ENCODE assay signal across 34 mouse cellular contexts in the genomic region with DNA sequence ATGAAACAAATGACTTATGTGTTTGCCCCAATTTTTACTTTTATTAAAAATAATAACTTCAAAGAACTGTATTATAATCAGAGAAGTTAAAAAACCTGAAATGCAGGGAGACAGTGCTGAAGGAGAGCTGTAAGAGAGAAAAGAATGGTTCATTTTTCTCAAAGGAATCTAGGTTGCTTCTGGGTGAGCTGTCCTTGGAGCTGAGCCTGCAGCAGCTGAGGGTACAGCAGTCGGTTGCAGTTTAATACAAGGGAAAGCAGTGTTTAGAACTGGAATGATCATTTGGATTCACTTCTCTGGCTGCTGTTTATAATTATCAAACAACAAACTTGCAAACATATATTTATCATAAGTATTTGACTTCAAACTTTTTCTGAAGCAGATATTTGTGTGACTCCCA.
"Had no signal": no experiment of that assay in that cellular context is flagged by ENCODE, and none has a peak within 500 bp of the region (broad histone marks: within the 10 kb centered on the region; RNA-seq: fewer than 3 reads in every experiment).

No protein-coding gene starts in this region.

- H3K4me3 ChIP-seq: heart, embryonic 10.5 days; heart, embryonic 12.5 days; heart, embryonic 13.5 days; heart, embryonic 15.5 days; hindbrain, embryonic 10.5 days; hindbrain, embryonic 12.5 days; hindbrain, embryonic 13.5 days; hindbrain, embryonic 15.5 days; intestine, embryonic 15.5 days; kidney, embryonic 15.5 days; left cerebral cortex, adult 2 months had no signal

- DNase-seq: heart, postnatal 10 days; heart, postnatal 14 days; heart, postnatal 36 days; heart, postnatal 4 days; kidney, adult 11 months; kidney, adult 18-20 months; kidney, adult 2 months; kidney, adult 8-10 months; kidney, adult 9 months; kidney, postnatal 10 days; kidney, postnatal 14 days; kidney, postnatal 25 days; kidney, postnatal 36 days; kidney, postnatal 4 days; layer of hippocampus, adult 9-11 months; layer of hippocampus, postnatal 36 days had no signal

- H3K27ac ChIP-seq: heart, embryonic 10.5 days; heart, embryonic 13.5 days; heart, embryonic 15.5 days; hindbrain, embryonic 10.5 days; hindbrain, embryonic 12.5 days; hindbrain, embryonic 13.5 days; hindbrain, embryonic 14.5 days; hindbrain, embryonic 15.5 days; hindbrain, postnatal 0 days; intestine, embryonic 15.5 days; kidney, embryonic 15.5 days; kidney, postnatal 0 days; left cerebral cortex, adult 2 months had no signal

- ATAC-seq: hindbrain, embryonic 16.5 days; hindbrain, postnatal 0 days; inflammation-experienced regulatory T-cells, adult 6 months; intestine, embryonic 15.5 days; intestine, embryonic 16.5 days; intestine, postnatal 0 days had no signal
